Mouse (Mus musculus) small intestine, adult 2 months (tissue): ENCODE data around the gene Wipf1. TPM values are rescaled to one million over a fixed set of nuclear protein-coding genes. Genes with fewer than 3 reads are reported as not detected.

ENCODE experiments used
- H3K27ac ChIP-seq: fragments of 200-500 bp; 2 replicates; pipeline ENCODE4 v1.5.1; 2012; ENCODE audit warnings: low read depth, low read length, control low read depth, inconsistent platforms; ENCODE audit not compliant: insufficient read depth
- H3K27me3 ChIP-seq: fragments of 200-500 bp; 2 replicates; pipeline ENCODE4 v1.6.1; 2012; ENCODE audit warnings: mild to moderate bottlenecking, moderate library complexity, low read length, inconsistent platforms; ENCODE audit not compliant: control insufficient read depth, insufficient read depth
- H3K36me3 ChIP-seq: fragments of 200-500 bp; 2 replicates; pipeline ENCODE4 v1.6.1; 2012; ENCODE audit warnings: mild to moderate bottlenecking, low read length, control low read depth, inconsistent platforms; ENCODE audit not compliant: control insufficient read depth, insufficient read depth
- H3K4me1 ChIP-seq: fragments of 200-500 bp; 2 replicates; pipeline ENCODE4 v1.6.1; 2012; ENCODE audit warnings: low read length, inconsistent platforms, mixed read lengths; ENCODE audit not compliant: control insufficient read depth, insufficient read depth, insufficient read length
- H3K4me3 ChIP-seq: fragments of 200-500 bp; 2 replicates; pipeline ENCODE4 v1.5.1; 2012; ENCODE audit warnings: low read depth, mild to moderate bottlenecking, control low read depth, inconsistent platforms, low read length, moderate library complexity
- CTCF ChIP-seq: fragments of 200-500 bp; IDR thresholded peaks from 2 replicates; pipeline ENCODE4 v1.5.1; 2012; ENCODE audit warnings: low read depth, mild to moderate bottlenecking, control low read depth, inconsistent platforms, low read length, moderate library complexity, mixed read lengths; ENCODE audit not compliant: insufficient replicate concordance, insufficient read length; ENCODE audit errors: extremely low read depth
- POLR2A ChIP-seq: fragments of 200-500 bp; IDR thresholded peaks from 2 replicates; pipeline ENCODE4 v1.6.1; 2012; ENCODE audit warnings: low read depth, mild to moderate bottlenecking, control low read depth, inconsistent platforms, low read length, moderate library complexity
- WGBS: fragments of 180-500 bp; shearing (Covaris S2); methylation state at CpG from one replicate; pipeline ENCODE4 v1.1.7; 2018; 5-methylcytosine and 5-hydroxymethylcytosine counted together
- polyA plus RNA-seq: library from polyadenylated mRNA; depleted of rRNA; stranded (reverse); fragments of >200 nt; gene quantifications from 2 replicates; pipeline ENCODE4 v1.2.3, GENCODE M21; 2012

Wipf1 gene
- polyA plus RNA-seq, 1 experiment, result 18.9 TPM

- Histone ChIP-seq H3K27me3 (no peaks in the 10 kb centered on the region), H3K4me1 (peaks cover 5% of the 10 kb centered on the region; the same call in 1 of the 2 replicates), H3K36me3 (no peaks in the 10 kb centered on the region; the same call in 1 of the 2 replicates), H3K27ac (peak overlapping the region; percentile 55; the same call in 1 of the 2 replicates), H3K4me3 (no peak overlapping the region)
- TF ChIP-seq CTCF, result no peak
- no peak for TF ChIP-seq POLR2A
- 82% methylated on average over 6 of the region's 6 CpGs for WGBS
These were observed 60.0 kb downstream of the Wipf1 start for GRCm38 (mm10) chr2:73469552-73469951.

GRCm38 (mm10) chr2:73468993-73469392 is 60.5 kb downstream of the Wipf1 start:
- no peaks in the 10 kb centered on the region; the same call in 1 of the 2 replicates for H3K36me3 ChIP-seq
- 87% methylated on average over 5 of the region's 5 CpGs for WGBS
- TF ChIP-seq POLR2A, result no peak
- no peak for TF ChIP-seq CTCF
- no peak overlapping the region for H3K27ac ChIP-seq
- H3K4me1 ChIP-seq, result peaks cover 5% of the 10 kb centered on the region; the same call in 1 of the 2 replicates
- no peaks in the 10 kb centered on the region for H3K27me3 ChIP-seq
- no peak overlapping the region for H3K4me3 ChIP-seq

- peaks cover 13% of the 10 kb centered on the region; the same call in 1 of the 2 replicates for H3K4me1 ChIP-seq
- no peaks in the 10 kb centered on the region; the same call in 1 of the 2 replicates for H3K36me3 ChIP-seq
- H3K27me3 ChIP-seq, result no peaks in the 10 kb centered on the region
- no peak overlapping the region for H3K27ac ChIP-seq
- no peak for TF ChIP-seq CTCF
- TF ChIP-seq POLR2A, result no peak
- 69% methylated on average over 7 of the region's 7 CpGs for WGBS
- no peak overlapping the region for H3K4me3 ChIP-seq
These were observed 62.3 kb downstream of the Wipf1 start for GRCm38 (mm10) chr2:73467071-73467851.

DNA sequence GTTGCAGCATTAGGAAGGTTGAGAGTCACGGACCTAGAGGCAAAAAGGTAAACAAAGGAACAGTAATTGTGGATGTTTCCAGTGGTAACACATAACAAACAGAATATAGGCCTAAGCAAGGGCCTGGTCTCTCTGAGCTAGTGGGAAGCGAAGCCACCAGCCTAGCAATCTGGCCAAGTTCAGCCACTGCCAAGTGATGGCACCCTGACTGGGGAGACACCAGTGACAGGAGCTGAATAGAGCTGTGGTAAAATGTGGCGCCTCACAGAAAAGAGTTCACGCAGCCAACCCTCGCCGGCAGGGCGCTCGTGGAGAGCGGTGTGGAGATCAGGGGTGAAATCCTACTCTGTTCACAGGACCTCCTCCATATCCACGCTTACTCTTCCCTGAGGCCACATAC is 63.1 kb downstream of the Wipf1 start:
- Histone ChIP-seq H3K27ac (no peak overlapping the region), H3K36me3 (no peaks in the 10 kb centered on the region; the same call in 1 of the 2 replicates), H3K4me1 (peaks cover 13% of the 10 kb centered on the region; the same call in 1 of the 2 replicates), H3K27me3 (no peaks in the 10 kb centered on the region), H3K4me3 (no peak overlapping the region)
- WGBS, result 93% methylated on average over 10 of the region's 10 CpGs
- TF ChIP-seq CTCF (no peak), POLR2A (no peak)

- H3K27ac ChIP-seq, result peak overlapping the region; percentile 24
- WGBS, result 56% methylated on average over 7 of the region's 7 CpGs
- no peak for TF ChIP-seq POLR2A
- TF ChIP-seq CTCF, result no peak
These were observed 65.9 kb downstream of the Wipf1 start for GRCm38 (mm10) chr2:73463431-73464194.

DNA sequence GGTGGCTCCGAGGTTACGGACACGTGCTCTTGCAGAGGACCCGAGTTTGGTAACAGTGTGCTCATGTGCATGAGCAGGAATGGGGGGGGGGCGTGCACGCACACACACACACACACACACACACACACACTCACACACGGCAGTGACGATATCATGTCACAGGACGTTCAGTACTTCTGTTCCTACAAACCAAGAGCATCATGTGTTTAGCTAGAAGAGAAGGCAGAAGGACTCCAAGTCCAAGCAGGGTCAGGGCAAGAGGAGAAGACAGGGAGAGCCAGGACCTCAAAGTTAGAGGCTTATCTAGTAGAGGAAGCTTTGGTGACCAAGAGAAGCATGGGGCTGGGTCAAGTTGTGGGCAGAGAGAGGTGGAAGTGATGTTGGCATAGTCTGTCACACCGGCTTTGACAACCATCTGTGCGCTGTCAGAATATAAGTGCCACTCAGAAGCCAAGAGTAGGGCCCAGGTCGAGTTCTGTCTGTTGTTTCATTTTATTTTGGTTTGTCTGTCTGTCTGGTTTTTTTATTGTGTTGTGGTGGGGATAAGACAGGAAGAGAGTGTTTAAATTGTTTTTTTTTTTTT is 66.7 kb downstream of the Wipf1 start:
- Histone ChIP-seq H3K36me3 (peaks cover 1% of the 10 kb centered on the region; the same call in 1 of the 2 replicates), H3K27me3 (no peaks in the 10 kb centered on the region), H3K27ac (peak overlapping the region; percentile 59), H3K4me1 (peaks cover 15% of the 10 kb centered on the region), H3K4me3 (no peak overlapping the region)
- WGBS, result 73% methylated on average over 12 of the region's 12 CpGs
- TF ChIP-seq CTCF (no peak), POLR2A (no peak)

More at GRCm38 (mm10) chr2:73463431-73464194, 65.9 kb downstream of the Wipf1 start:
- H3K4me3 ChIP-seq, result no peak overlapping the region
- no peaks in the 10 kb centered on the region for H3K27me3 ChIP-seq
- H3K36me3 ChIP-seq, result peaks cover 1% of the 10 kb centered on the region; the same call in 1 of the 2 replicates
- H3K4me1 ChIP-seq, result peaks cover 15% of the 10 kb centered on the region
